Mouse (Mus musculus) midbrain, embryonic 15.5 days (tissue): ENCODE data around the gene Evpl. TPM values are rescaled to one million over a fixed set of nuclear protein-coding genes. Genes with fewer than 3 reads are reported as not detected.
"Not testable (repeated sequence)": the region's sequence is repeated elsewhere in the genome, so short reads cannot be mapped to it uniquely, and the experiment has no call there.

Experiments used
- ATAC-seq: fragments of 200-750 bp; cut with Nextera tagmentation; replicated peaks from 2 replicates; pipeline ENCODE4 v1.8.0; 2017; ENCODE audit warnings: moderate TSS enrichment
- H3K27ac ChIP-seq: fragments of 300-500 bp; sonication (generic); 2 replicates; pipeline ENCODE4 v1.5.1; 2015; ENCODE audit warnings: mild to moderate bottlenecking, inconsistent platforms
- H3K27me3 ChIP-seq: fragments of 300-500 bp; sonication (generic); replicated peaks from 2 replicates; pipeline ENCODE4 v1.6.1; 2015; ENCODE audit warnings: inconsistent platforms
- H3K36me3 ChIP-seq: fragments of 300-500 bp; sonication (generic); replicated peaks from 2 replicates; pipeline ENCODE4 v1.6.1; 2015; ENCODE audit warnings: inconsistent platforms
- H3K4me1 ChIP-seq: fragments of 300-500 bp; sonication (generic); 2 replicates; pipeline ENCODE4 v1.6.1; 2015; ENCODE audit warnings: inconsistent platforms
- H3K4me2 ChIP-seq: fragments of 300-500 bp; sonication (generic); 2 replicates; pipeline ENCODE4 v1.6.1; 2015; ENCODE audit warnings: inconsistent platforms, mild to moderate bottlenecking, moderate library complexity
- H3K4me3 ChIP-seq: fragments of 300-500 bp; sonication (generic); 2 replicates; pipeline ENCODE4 v1.5.1; 2015; ENCODE audit warnings: mild to moderate bottlenecking, inconsistent platforms
- H3K9ac ChIP-seq: fragments of 300-500 bp; sonication (generic); 2 replicates; pipeline ENCODE4 v1.6.1; 2015; ENCODE audit warnings: mild to moderate bottlenecking, inconsistent platforms
- H3K9me3 ChIP-seq: fragments of 300-500 bp; sonication (generic); 2 replicates; pipeline ENCODE4 v1.6.1; 2016; ENCODE audit warnings: inconsistent platforms
- WGBS: fragments of 180-500 bp; shearing (Covaris S2); methylation state at CpG from one replicate; pipeline ENCODE4 v1.1.7; 2015; ENCODE audit warnings: mixed read lengths; 5-methylcytosine and 5-hydroxymethylcytosine counted together
- polyA plus RNA-seq: library from polyadenylated mRNA; unstranded; fragments of >200 nt; fragmentation: Nextera tagmentation; extraction: Ambion mirVana; gene quantifications from 2 replicates; pipeline ENCODE4 v1.2.1, GENCODE M21; 2015

The Evpl gene
- polyA plus RNA-seq, result 0.84 and 0.96 TPM in 2 replicates

DNA sequence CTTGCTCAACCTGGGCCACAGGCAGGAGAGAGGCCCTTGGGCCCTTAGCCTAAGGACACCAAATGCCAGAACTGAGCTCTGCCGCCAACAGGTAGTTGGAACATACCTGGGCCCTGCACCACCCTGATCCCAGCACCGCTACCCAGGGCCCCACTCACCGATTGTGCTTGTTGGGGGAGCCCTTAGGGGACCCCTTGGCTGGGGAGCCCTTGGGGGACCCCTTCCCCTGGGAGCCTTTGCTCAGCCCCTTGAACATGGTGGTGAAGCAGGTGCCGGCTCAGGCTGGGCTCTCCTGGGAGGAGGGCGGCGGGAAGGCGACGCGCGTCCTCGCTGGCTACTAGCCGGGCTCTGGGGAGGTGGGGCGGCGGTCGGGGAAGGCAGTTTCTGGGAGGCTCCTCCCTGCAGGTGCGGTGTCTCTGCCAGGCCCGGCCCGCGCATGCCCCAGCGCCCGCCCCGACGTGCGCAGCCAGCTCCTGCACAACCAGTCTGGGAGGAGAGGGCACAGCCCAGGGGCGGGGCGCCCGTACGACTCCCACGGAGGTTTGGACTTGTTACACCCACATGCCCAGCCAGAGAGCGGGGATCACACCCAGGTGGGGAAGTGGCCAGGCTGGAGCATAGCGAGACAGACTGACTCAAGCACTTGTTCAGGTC lies at the start of gene Evpl:
Gene Evpl, minus strand, starts transcription at position 336 of the 654 bp plus-strand sequence.
- Histone ChIP-seq H3K4me3 (no peak within 1 kb of the TSS), H3K27me3 (peaks cover 18% of the 10 kb centered on the region; the same call in 1 of the 2 replicates), H3K4me1 (0 out of 2 replicates have a peak, but pooled peaks cover 2% of the 10 kb centered on the region), H3K36me3 (no peaks in the 10 kb centered on the region), H3K9ac (no peak within 1 kb of the TSS), H3K9me3 (no peaks in the 10 kb centered on the region), H3K4me2 (no peak within 1 kb of the TSS), H3K27ac (no peak within 1 kb of the TSS)
- WGBS, result 11% methylated on average over 30 of the region's 31 CpGs
- ATAC-seq, result no peak

DNA sequence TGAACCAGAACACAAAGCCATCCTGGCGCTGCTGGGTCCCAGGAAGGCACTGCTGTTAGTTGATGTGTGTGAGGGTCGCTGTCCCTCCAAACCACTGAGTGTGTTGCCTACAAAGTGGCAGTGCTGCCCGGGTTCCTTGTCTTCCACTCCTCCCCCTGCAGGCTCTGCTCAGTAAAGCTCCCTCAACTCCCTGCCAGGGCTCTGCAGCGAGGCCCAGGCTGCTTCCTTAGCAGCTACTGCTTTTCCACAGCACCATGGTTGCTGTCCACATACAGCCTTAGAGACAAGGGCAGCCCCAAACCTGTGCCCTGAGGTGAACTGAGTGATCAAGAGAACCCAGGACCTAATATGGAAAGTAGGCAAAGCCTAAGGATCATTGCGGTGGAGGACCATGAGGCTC lies 49.5 kb upstream of the Evpl start:
- H3K4me3 ChIP-seq, result no peak overlapping the region
- H3K9me3 ChIP-seq, result no peaks in the 10 kb centered on the region
- H3K27ac ChIP-seq, result no peak overlapping the region
- H3K4me2 ChIP-seq, result no peak overlapping the region
- no peak overlapping the region for H3K9ac ChIP-seq
- peaks cover 35% of the 10 kb centered on the region for H3K36me3 ChIP-seq
- H3K4me1 ChIP-seq, result peaks cover 9% of the 10 kb centered on the region; the same call in 1 of the 2 replicates
- peaks cover 29% of the 10 kb centered on the region for H3K27me3 ChIP-seq
- ATAC-seq, result no peak
- 70% methylated on average over 5 of the region's 5 CpGs for WGBS

DNA sequence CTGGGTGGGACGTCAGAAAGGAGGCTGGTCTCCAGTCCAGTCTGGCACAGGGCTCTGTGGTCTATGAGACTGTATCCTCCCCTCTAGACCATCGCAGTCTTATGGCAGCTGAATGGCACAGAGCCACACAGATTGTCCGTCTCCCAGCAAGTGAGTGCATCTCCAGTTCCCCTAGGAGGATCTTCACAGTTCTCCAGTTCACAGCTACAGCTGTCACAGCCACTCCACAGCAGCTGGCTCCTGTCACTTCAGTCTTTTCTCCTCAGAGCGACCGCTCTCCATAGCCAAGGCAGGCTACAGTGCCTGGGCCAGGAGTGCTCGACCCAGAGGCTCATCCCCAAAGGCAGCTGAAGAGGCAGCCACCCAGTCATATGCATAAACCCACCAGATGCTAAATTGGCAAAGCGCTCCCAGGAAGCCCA lies 47.9 kb upstream of the Evpl start:
- Histone ChIP-seq H3K9me3 (no peaks in the 10 kb centered on the region), H3K36me3 (peaks cover 26% of the 10 kb centered on the region), H3K27ac (no peak overlapping the region), H3K4me1 (peaks cover 22% of the 10 kb centered on the region), H3K27me3 (peaks cover 44% of the 10 kb centered on the region), H3K9ac (no peak overlapping the region), H3K4me3 (no peak overlapping the region), H3K4me2 (no peak overlapping the region)
- whole genome bisulfite sequencing, result 68% methylated on average over 7 of the region's 7 CpGs
- peak; percentile 35; the same call in 1 of the 2 replicates for ATAC-seq

DNA sequence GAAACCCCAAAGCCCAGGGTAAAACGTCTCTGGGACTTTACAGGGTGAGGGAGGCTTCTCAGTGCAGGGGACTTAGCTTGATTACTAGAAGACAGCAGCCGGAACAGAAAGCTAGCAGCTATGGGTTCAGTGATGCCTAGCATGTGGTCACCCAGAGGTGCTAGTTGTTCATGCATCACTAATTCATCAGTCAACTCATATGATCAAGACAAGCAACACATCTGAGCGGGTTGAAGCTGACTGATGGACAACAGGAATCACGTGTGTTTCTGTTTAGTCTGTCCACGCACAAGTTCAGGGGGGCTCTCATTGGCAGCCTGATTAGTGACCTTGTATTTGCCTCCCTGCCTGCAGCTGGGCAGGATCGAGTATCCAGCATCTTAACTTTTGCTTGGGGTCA lies 46.1 kb upstream of the Evpl start:
- Histone ChIP-seq H3K27ac (no peak overlapping the region), H3K4me2 (no peak overlapping the region), H3K9ac (no peak overlapping the region), H3K9me3 (no peaks in the 10 kb centered on the region), H3K27me3 (peaks cover 56% of the 10 kb centered on the region), H3K36me3 (peaks cover 16% of the 10 kb centered on the region), H3K4me1 (peaks cover 22% of the 10 kb centered on the region), H3K4me3 (no peak overlapping the region)
- WGBS, result 66% methylated on average over 6 of the region's 6 CpGs
- no peak for ATAC-seq

DNA sequence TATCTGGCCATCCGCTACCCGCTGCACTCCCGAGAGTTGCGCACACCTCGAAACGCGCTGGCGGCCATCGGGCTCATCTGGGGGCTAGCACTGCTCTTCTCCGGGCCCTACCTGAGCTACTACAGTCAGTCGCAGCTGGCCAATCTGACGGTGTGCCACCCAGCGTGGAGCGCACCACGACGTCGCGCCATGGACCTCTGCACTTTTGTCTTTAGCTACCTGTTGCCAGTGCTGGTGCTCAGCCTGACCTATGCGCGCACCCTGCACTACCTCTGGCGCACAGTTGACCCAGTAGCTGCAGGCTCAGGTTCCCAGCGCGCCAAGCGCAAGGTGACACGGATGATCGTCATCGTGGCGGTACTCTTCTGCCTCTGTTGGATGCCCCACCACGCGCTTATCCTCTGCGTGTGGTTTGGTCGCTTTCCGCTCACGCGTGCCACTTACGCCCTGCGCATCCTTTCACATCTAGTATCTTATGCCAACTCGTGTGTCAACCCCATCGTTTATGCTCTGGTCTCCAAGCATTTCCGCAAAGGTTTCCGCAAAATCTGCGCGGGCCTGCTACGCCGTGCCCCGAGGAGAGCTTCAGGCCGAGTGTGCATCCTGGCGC lies 45.1 kb upstream of the Evpl start:
- H3K4me2 ChIP-seq, result 0 out of 2 replicates have a peak overlapping the region, but pooled peaks have one; percentile 9

DNA sequence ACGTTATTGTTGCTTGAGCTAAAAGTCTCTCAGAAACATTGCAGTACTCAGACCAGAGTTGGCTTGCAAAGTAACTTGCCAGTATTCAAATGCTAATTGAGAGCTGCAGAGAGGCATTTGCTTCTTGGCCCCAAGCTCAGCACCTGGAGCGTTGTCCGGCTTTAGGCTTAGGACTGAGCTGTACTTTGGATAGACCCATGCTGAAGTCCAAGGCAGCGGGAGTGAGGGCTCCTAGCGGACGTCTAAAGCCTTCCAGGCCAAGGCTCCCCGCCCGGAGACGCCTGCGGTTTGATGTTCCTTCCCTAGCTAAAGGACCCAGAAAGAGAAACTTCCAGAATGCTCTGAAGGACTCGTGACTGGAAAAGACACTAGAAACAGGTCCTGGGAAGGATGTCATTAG lies 44.2 kb upstream of the Evpl start:
- WGBS, result 1% methylated on average over 11 of the region's 11 CpGs
- H3K27ac ChIP-seq, result no peak overlapping the region
- no peak overlapping the region for H3K9ac ChIP-seq
- H3K4me2 ChIP-seq, result no peak overlapping the region
- no peak overlapping the region for H3K4me3 ChIP-seq
- H3K27me3 ChIP-seq, result peaks cover 56% of the 10 kb centered on the region
- no peak for ATAC-seq
- peaks cover 22% of the 10 kb centered on the region for H3K4me1 ChIP-seq
- H3K36me3 ChIP-seq, result no peaks in the 10 kb centered on the region
- H3K9me3 ChIP-seq, result no peaks in the 10 kb centered on the region

More for the DNA sequence above, 45.1 kb upstream of the Evpl start:
- WGBS, result 15% methylated on average over 48 of the region's 48 CpGs
- H3K9me3 ChIP-seq, result no peaks in the 10 kb centered on the region
- H3K4me1 ChIP-seq, result peaks cover 22% of the 10 kb centered on the region
- no peak overlapping the region for H3K9ac ChIP-seq
- ATAC-seq, result peak; percentile 38; the same call in 1 of the 2 replicates
- H3K36me3 ChIP-seq, result peaks cover 7% of the 10 kb centered on the region
- H3K4me3 ChIP-seq, result no peak overlapping the region
- H3K27ac ChIP-seq, result no peak overlapping the region
- peaks cover 56% of the 10 kb centered on the region for H3K27me3 ChIP-seq

DNA sequence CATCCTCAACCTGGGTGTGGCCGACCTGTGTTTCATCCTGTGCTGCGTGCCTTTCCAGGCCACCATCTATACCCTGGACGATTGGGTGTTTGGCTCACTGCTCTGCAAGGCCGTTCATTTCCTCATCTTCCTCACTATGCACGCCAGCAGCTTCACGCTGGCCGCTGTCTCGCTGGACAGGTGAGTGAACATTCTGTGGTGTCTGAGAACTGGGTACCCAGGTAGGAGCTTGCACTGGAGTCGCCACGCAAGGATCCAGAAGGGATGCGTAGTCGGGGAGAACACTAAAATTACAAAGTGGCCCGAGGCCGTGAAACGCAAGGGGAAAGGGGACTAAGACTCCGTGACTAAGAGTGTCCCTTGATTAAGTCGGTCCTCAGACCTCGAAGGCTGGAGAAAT lies 43.8 kb upstream of the Evpl start:
- no peaks in the 10 kb centered on the region for H3K9me3 ChIP-seq
- no peaks in the 10 kb centered on the region for H3K36me3 ChIP-seq
- 1% methylated on average over 18 of the region's 18 CpGs for WGBS
- H3K4me2 ChIP-seq, result peak overlapping the region; percentile 52
- peaks cover 56% of the 10 kb centered on the region for H3K27me3 ChIP-seq
- peak overlapping the region; percentile 1; the same call in 1 of the 2 replicates for H3K9ac ChIP-seq
- H3K27ac ChIP-seq, result no peak overlapping the region
- H3K4me1 ChIP-seq, result peaks cover 22% of the 10 kb centered on the region
- H3K4me3 ChIP-seq, result peak overlapping the region; percentile 35
- ATAC-seq, result no peak

DNA sequence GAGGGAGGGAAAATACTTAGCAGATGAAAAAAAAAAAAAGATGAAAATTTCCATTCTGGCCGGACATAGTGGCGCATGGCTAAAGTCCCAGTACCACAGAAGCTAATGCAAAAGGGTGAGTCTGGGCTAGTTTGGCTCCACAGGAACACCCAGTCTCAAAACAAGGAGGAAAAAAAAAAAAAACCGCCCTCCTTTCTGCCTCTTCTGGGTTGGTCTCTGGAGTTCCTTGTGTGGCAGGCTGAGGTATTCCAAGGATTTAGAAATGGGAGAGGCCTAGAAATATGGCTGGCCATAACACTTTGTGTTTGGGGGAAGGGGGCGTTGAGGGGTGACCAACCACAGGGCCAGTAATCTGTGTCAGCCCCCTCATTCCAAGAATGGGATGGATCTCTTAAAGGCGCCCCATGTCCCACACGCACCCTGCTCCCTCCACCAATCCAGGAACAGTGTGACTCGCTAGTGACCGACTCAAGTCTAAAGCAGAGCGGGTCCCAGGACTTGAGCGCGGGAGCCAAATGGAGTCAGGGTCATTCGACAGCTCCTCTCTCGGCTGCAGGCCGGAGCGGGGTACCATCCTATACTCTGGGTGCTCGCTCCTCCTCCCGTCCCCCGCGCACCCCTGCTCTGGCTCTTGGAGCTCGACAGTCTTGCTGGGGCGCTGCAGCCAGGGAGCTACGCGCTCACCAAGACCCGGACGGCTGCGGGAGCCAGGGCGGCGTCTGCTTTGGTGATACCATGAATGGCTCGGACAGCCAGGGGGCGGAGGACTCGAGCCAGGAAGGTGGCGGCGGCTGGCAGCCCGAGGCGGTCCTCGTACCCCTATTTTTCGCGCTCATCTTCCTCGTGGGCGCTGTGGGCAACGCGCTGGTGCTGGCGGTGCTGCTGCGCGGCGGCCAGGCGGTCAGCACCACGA lies 43.1 kb upstream of the Evpl start, which contains the start of gene Galr2:
Gene Galr2, plus strand, starts transcription at position 189 of the 913 bp plus-strand sequence.
- peaks cover 56% of the 10 kb centered on the region for H3K27me3 ChIP-seq
- H3K9me3 ChIP-seq, result no peaks in the 10 kb centered on the region
- H3K4me1 ChIP-seq, result peaks cover 22% of the 10 kb centered on the region
- 6% methylated on average over 48 of the region's 48 CpGs for WGBS
- no peak within 1 kb of the TSS for H3K27ac ChIP-seq
- H3K36me3 ChIP-seq, result no peaks in the 10 kb centered on the region
- peak within 1 kb of the TSS; percentile 52 for H3K4me2 ChIP-seq
- H3K9ac ChIP-seq, result peak within 1 kb of the TSS; percentile 1; the same call in 1 of the 2 replicates
- no peak for ATAC-seq
- peak within 1 kb of the TSS; percentile 35 for H3K4me3 ChIP-seq

DNA sequence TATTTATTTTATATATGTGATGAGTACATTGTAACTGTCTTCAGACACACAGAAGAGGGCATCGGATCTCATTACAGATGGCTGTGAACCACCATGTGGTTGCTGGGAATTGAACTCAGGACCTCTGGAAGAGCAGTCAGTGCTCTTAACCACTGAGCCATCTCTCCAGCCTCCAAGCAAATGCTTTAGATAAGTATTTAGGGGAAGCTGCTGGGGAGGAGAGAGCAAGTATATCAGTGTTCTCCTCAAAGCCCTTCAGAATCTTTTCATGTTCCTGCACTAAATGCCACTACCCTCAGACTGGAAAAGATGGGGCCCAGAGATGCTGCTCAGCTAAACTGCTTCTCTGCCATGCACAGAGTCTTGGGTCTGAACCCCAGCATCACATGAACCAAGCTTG lies 39.3 kb upstream of the Evpl start:
- peaks cover 25% of the 10 kb centered on the region for H3K27me3 ChIP-seq
- 98% methylated on average over 1 of the region's 1 CpGs for WGBS
- H3K4me3 ChIP-seq, H3K27ac ChIP-seq, H3K9me3 ChIP-seq, ATAC-seq, H3K9ac ChIP-seq, H3K4me2 ChIP-seq, H3K36me3 ChIP-seq: not testable (repeated sequence)
- H3K4me1 ChIP-seq, result peaks cover 32% of the 10 kb centered on the region

DNA sequence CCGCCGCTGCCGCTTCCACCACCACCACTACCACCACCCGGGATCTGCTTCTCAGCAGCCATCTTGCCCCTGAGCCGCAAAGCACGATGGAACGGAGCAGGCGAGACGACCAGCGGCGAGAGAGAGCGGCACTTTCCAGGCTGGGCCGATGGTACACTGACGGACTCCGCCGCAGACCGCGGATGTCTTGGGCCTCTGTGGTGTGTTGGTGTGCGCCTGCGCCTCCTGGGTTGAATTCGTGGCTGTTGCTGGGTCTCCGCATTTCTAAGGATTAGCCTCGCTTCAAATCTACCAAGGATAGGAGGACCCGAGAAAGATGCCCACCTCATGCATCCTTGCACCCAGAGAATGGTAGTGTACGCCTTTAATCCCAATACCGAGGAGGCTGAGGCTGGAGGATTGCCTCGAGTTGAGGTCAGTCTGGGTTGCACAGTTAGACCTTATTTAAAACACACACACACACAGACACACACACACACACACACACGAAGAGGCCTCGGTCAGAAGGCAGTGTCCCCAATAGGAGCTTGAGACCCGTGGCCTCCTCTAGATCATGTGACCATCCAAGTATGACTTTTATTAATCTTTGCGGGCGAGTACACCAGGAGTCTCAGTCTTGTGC lies 36.3 kb upstream of the Evpl start, which contains the start of gene Srp68:
Gene Srp68, minus strand, starts transcription at position 173 of the 622 bp plus-strand sequence.
- 2% methylated on average over 32 of the region's 32 CpGs for WGBS
- ATAC-seq, result peak; percentile 99
- H3K4me2 ChIP-seq, result peak within 1 kb of the TSS; percentile 89

DNA sequence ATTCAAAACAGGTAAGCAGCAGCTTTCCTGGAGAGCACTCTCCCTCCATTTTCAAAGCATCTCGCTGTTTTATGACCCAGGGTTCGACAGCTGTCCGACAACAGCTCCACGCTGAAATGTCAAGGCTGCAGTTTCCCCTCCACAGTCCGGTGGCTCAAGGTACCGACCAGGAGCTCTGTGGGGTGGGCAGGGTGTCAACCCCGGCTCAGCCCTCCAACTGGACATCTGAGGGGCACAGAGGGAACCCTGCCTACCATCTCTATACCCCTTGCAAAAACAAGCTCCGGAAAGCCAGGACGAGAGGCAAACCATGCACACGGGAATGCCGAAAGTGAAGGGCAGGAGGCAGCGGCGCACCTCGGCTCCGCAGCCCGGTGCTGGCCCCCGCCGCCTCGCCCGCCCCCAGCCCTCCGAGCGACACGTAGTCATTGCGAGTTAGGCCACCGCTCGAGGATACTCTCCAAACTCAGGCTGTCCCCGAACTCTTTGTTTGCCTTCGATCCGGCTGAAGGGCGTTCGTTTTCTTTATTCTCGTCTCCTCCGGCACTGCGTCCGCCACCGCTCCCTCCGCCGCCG lies 35.7 kb upstream of the Evpl start:
- peak overlapping the region; percentile 73 for H3K9ac ChIP-seq
- H3K9me3 ChIP-seq, result no peaks in the 10 kb centered on the region
- peaks cover 28% of the 10 kb centered on the region for H3K4me1 ChIP-seq
- no peaks in the 10 kb centered on the region for H3K27me3 ChIP-seq
- ATAC-seq, result peak; percentile 79
- peak overlapping the region; percentile 84 for H3K27ac ChIP-seq
- H3K36me3 ChIP-seq, result peaks cover 2% of the 10 kb centered on the region; the same call in 1 of the 2 replicates
- peak overlapping the region; percentile 85 for H3K4me3 ChIP-seq
- peak overlapping the region; percentile 89 for H3K4me2 ChIP-seq
- under 1% methylated on average over 39 of the region's 39 CpGs for WGBS

More for the DNA sequence above, 36.3 kb upstream of the Evpl start, which contains the start of gene Srp68:
- Histone ChIP-seq H3K27me3 (no peaks in the 10 kb centered on the region), H3K4me3 (peak within 1 kb of the TSS; percentile 85), H3K4me1 (peaks cover 28% of the 10 kb centered on the region), H3K27ac (peak within 1 kb of the TSS; percentile 84), H3K36me3 (0 out of 2 replicates have a peak, but pooled peaks cover 2% of the 10 kb centered on the region), H3K9ac (peak within 1 kb of the TSS; percentile 73), H3K9me3 (no peaks in the 10 kb centered on the region)
